7 mouse cellular contexts compared by ENCODE assay signal in the genomic region with DNA sequence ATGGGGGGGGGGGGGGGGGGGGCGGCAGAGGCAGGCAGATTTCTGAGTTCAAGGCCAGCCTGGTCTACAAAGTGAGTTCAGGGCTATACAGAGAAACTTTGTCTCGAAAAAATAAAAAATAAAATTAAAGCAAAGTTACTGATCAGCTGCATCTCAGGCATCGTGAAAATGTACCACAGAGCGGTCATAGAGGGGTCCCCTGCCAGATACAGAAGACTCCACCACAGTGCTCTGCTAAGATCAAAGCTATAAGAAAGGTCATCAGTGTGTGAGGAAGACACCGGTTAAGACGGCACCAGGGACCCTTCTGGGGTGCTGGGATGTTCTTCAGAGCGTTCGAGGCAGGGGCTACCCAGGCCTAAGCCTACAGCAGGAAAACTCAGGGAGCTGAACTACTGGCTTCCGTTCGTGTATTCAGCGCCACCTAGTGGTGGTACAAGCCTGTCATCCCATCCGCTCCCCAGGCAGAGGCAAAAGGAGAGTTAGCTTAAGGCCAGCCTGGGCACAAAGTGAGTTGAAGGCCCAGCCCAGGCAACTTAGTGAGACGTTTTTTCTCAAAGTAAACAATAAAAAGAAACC. TPM values are rescaled to one million over a fixed set of nuclear protein-coding genes. Genes with fewer than 3 reads are reported as not detected.
DNase-seq lines count a peak whose midpoint lies in the region; ATAC-seq lines count a peak whose summit lies in the region.

No protein-coding gene starts in this region.

- no peak overlapping the region for H3K9ac ChIP-seq in hindbrain, embryonic 16.5 days (ENCODE audit: low read depth, low read length)

- H3K9me3 ChIP-seq in hindbrain, embryonic 16.5 days (ENCODE audit: control insufficient read depth, low read length): no peaks in the 10 kb centered on the region

- ATAC-seq in hindbrain, embryonic 16.5 days: peak; percentile 90
- peak; percentile 96 for ATAC-seq in megakaryocyte progenitor cell, adult 5-6 weeks (replicated peaks; ENCODE audit: poor library complexity)

- no peaks in the 10 kb centered on the region for H3K4me1 ChIP-seq in hindbrain, embryonic 16.5 days (ENCODE audit: control insufficient read depth, insufficient read depth, low read depth, low read length)

- H3K36me3 ChIP-seq in hindbrain, embryonic 16.5 days (ENCODE audit: control insufficient read depth, insufficient read depth, low read length): no peaks in the 10 kb centered on the region

- H3K4me2 ChIP-seq in hindbrain, embryonic 16.5 days (ENCODE audit: low read length): no peak overlapping the region

- no peak overlapping the region for H3K27ac ChIP-seq in hindbrain, embryonic 16.5 days (ENCODE audit: low read depth, low read length)

- 19% methylated on average over 12 of the region's 13 CpGs for WGBS in hindbrain, embryonic 16.5 days

- H3K27me3 ChIP-seq in hindbrain, embryonic 16.5 days (replicated peaks; ENCODE audit: control insufficient read depth, insufficient read depth, low read length): no peaks in the 10 kb centered on the region

- intact Hi-C loops in left cerebral cortex, postnatal 10 days (cut with DNase I): loop anchor here (2.0 kb wide), 1 partner anchor 58 kb away; no protein-coding TSS in a partner anchor

- no peak overlapping the region for H3K4me3 ChIP-seq in hindbrain, embryonic 16.5 days (ENCODE audit: low read length)

- DNase-seq in ZHBTc4 (ENCODE audit: low read depth, low spot score): peak; percentile 90
- peak; percentile 85 to 87 for DNase-seq in cerebellum, postnatal 14 days
- peak; percentile 75 for DNase-seq in gastrocnemius, adult 18-20 months (ENCODE audit: low spot score)
- peak; percentile 56 to 78 for DNase-seq in left cerebral cortex, postnatal 10 days (ENCODE audit: extremely low spot score in 1 of 2, low spot score in 2 of 2)
- DNase-seq in spleen, adult 12 weeks (ENCODE audit: low spot score): peak; percentile 50

RNA-seq across cellular contexts. Expression of a gene that starts 15.9 kb away (rescaled TPM):
- total RNA-seq in gastrocnemius, adult 18-20 months (2021): 1 to 10 TPM; 5.1 to 6.3 TPM
- polyA plus RNA-seq in hindbrain, embryonic 16.5 days (2015; fragmentation: Nextera tagmentation; extraction: Ambion mirVana): 26.9 and 30.6 TPM in 2 replicates
- 10 to 100 TPM; 17.6 to 18.8 TPM for total RNA-seq in left cerebral cortex, postnatal 10 days (2021)
- total RNA-seq in megakaryocyte progenitor cell, adult 5-6 weeks (2015): not detected in 2 replicates
- not detected in 2 replicates for total RNA-seq in megakaryocyte progenitor cell, adult 5-6 weeks (2017)

RNA-seq across cellular contexts. Expression of a gene that starts 18.5 kb away (rescaled TPM):
- under 1 TPM; 0.09 to 0.11 TPM for total RNA-seq in gastrocnemius, adult 18-20 months (2021)
- 0.24 and 0.56 TPM in 2 replicates for polyA plus RNA-seq in hindbrain, embryonic 16.5 days (2015; fragmentation: Nextera tagmentation; extraction: Ambion mirVana)
- total RNA-seq in left cerebral cortex, postnatal 10 days (2021): under 1 TPM; 0.15 to 0.39 TPM
- not detected in 2 replicates for total RNA-seq in megakaryocyte progenitor cell, adult 5-6 weeks (2015)
- not detected in 2 replicates for total RNA-seq in megakaryocyte progenitor cell, adult 5-6 weeks (2017)

RNA-seq across cellular contexts. Expression of a gene that starts 53.2 kb away (rescaled TPM):
- 100 to 1,000 TPM; 147 to 178 TPM for total RNA-seq in gastrocnemius, adult 18-20 months (2021)
- 43.2 and 46.6 TPM in 2 replicates for polyA plus RNA-seq in hindbrain, embryonic 16.5 days (2015; fragmentation: Nextera tagmentation; extraction: Ambion mirVana)
- 10 to 100 TPM; 42.1 to 46.1 TPM for total RNA-seq in left cerebral cortex, postnatal 10 days (2021)
- 154 TPM in 2 replicates for total RNA-seq in megakaryocyte progenitor cell, adult 5-6 weeks (2015)
- 11.2 and 12.1 TPM in 2 replicates for total RNA-seq in megakaryocyte progenitor cell, adult 5-6 weeks (2017)

Comparison
In these comparisons a context has a peak if more than half of its experiments do, and no peak if none do; other contexts are left out.
1. RNA of a gene that starts 15.9 kb away (total RNA-seq): 17.6 to 18.8 TPM in left cerebral cortex, postnatal 10 days and 5.1 to 6.3 TPM in gastrocnemius, adult 18-20 months; not detected in megakaryocyte progenitor cell, adult 5-6 weeks; every median in the first group is over 4 times any median in the second.
2. Peak in every context shown above with its lines, with median percentiles within 50 percentile points of each other: DNase-seq.